Comparison of ENCODE assay signal across 9 mouse cellular contexts in the genomic region with DNA sequence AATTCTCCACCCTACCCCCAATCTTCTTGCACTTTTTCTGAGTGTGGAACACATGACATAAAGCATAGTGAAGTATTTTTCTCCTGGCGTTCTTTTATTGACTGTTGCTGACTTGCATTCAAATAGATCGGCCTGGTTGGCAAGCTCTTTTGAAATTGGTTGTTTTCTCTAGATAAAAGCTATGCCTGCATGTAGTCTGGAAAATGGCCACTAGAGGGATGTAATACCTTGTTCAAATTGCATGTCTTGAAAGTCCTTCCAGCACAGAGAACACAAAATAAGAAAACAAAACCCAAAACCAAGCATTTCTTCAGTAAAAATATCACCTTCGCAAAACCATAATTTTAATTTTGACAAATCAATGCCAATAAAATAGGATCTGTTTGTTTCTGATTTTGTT.
DNase-seq lines count a peak whose midpoint lies in the region; ATAC-seq and TF ChIP-seq lines count a peak whose summit lies in the region.
"Had no signal": no experiment of that assay in that cellular context is flagged by ENCODE, and none has a peak within 500 bp of the region (broad histone marks: within the 10 kb centered on the region; RNA-seq: fewer than 3 reads in every experiment).

No protein-coding gene starts in this region.

- H3K27ac ChIP-seq in kidney, adult 2 months (ENCODE audit: insufficient read depth, low read depth, low read length): no peak overlapping the region
- no peak overlapping the region for H3K27ac ChIP-seq in kidney, embryonic 15.5 days
- no peak overlapping the region for H3K27ac ChIP-seq in CH12.LX (ENCODE audit: insufficient read depth, low read depth)
- H3K27ac ChIP-seq in intestine, embryonic 15.5 days: no peak overlapping the region
- H3K27ac ChIP-seq: liver, embryonic 13.5 days had no signal

- ATAC-seq in kidney, embryonic 15.5 days (replicated peaks; ENCODE audit: low FRiP score): no peak; the same call in 1 of the 2 replicates
- ATAC-seq in intestine, embryonic 15.5 days: no peak

- no peak overlapping the region for H3K4me2 ChIP-seq in kidney, embryonic 15.5 days
- H3K4me2 ChIP-seq in CH12.LX (ENCODE audit: insufficient read depth, low read depth, poor library complexity, severe bottlenecking): no peak overlapping the region
- H3K4me2 ChIP-seq in intestine, embryonic 15.5 days (replicated peaks): no peak overlapping the region
- H3K4me2 ChIP-seq: liver, embryonic 13.5 days had no signal

- H3K9ac ChIP-seq in kidney, embryonic 15.5 days: no peak overlapping the region
- H3K9ac ChIP-seq in CH12.LX (ENCODE audit: insufficient read depth, low read depth): no peak overlapping the region
- no peak overlapping the region for H3K9ac ChIP-seq in intestine, embryonic 15.5 days
- H3K9ac ChIP-seq: liver, embryonic 13.5 days had no signal

- DNase-seq in kidney, adult 2 months: peak; percentile 66
- peak; percentile 42 for DNase-seq in CH12.LX (ENCODE audit: extremely low read depth)
- DNase-seq in NIH3T3 (ENCODE audit: low read depth): peak; percentile 88
- peak; percentile 62 for DNase-seq in embryo, embryonic 9.5 days (ENCODE audit: extremely low spot score)
- peak; percentile 43 for DNase-seq in lung, postnatal 14 days
- DNase-seq in natural killer cell, adult 2 months (ENCODE audit: low spot score in 2 of 2): no peak
- DNase-seq: liver, embryonic 13.5 days had no signal

- H3K4me1 ChIP-seq in kidney, adult 2 months (ENCODE audit: control insufficient read depth, insufficient read depth, low read length): no peaks in the 10 kb centered on the region
- no peaks in the 10 kb centered on the region for H3K4me1 ChIP-seq in kidney, embryonic 15.5 days
- H3K4me1 ChIP-seq in CH12.LX (ENCODE audit: control insufficient read depth in 1 of 2, insufficient read depth in 2 of 2): no peaks in the 10 kb centered on the region
- no peaks in the 10 kb centered on the region for H3K4me1 ChIP-seq in intestine, embryonic 15.5 days (replicated peaks)
- H3K4me1 ChIP-seq: liver, embryonic 13.5 days had no signal

- TF ChIP-seq CTCF in kidney, adult 2 months (conservative IDR thresholded peaks at IDR 0.05; ENCODE audit: insufficient read depth, insufficient read length, low read depth, low read length): no peak
- peak; percentile 33 to 62; a peak in 3 of 4 replicates for TF ChIP-seq CTCF in CH12.LX (conservative IDR thresholded peaks at IDR 0.05 in 1 of 2, IDR thresholded peaks at IDR 0.05 in 1 of 2; ENCODE audit: low read depth in 2 of 2, low read length in 2 of 2)

- H3K4me3 ChIP-seq in kidney, adult 2 months (ENCODE audit: insufficient read depth, low read depth, low read length): no peak overlapping the region
- no peak overlapping the region for H3K4me3 ChIP-seq in kidney, embryonic 15.5 days (replicated peaks)
- no peak overlapping the region for H3K4me3 ChIP-seq in CH12.LX (replicated peaks in 1 of 3; ENCODE audit: low read depth in 2 of 3, low read length in 2 of 3, poor library complexity in 1 of 3)
- no peak overlapping the region for H3K4me3 ChIP-seq in intestine, embryonic 15.5 days (replicated peaks)
- H3K4me3 ChIP-seq: liver, embryonic 13.5 days had no signal

- in situ Hi-C loops in CH12.LX (cut with MboI; ENCODE audit: low pct_ligation_motif_present, low pct_unique_long_range_greater_than_20kb, low sequenced_read_pairs): loop anchor here (25.0 kb wide), 1 partner anchor 650 kb away; no protein-coding TSS in a partner anchor

- 36% methylated on average over 3 of the region's 3 CpGs for WGBS in kidney, adult 2 months
- 47% methylated on average over 3 of the region's 3 CpGs for WGBS in kidney, embryonic 15.5 days
- WGBS in intestine, embryonic 15.5 days: 41% methylated on average over 3 of the region's 3 CpGs

- TF ChIP-seq RAD21 in CH12.LX (IDR thresholded peaks at IDR 0.05; ENCODE audit: low read depth, low read length): peak; percentile 51

- TF ChIP-seq POLR2A in kidney, adult 2 months (IDR thresholded peaks at IDR 0.05; ENCODE audit: low read depth, low read length): no peak
- TF ChIP-seq POLR2A in CH12.LX (IDR thresholded peaks at IDR 0.05; ENCODE audit: low read depth, low read length): no peak

- H3K9me3 ChIP-seq in kidney, embryonic 15.5 days (replicated peaks): no peaks in the 10 kb centered on the region
- no peaks in the 10 kb centered on the region for H3K9me3 ChIP-seq in CH12.LX (replicated peaks; ENCODE audit: low read length)
- H3K9me3 ChIP-seq in intestine, embryonic 15.5 days: no peaks in the 10 kb centered on the region
- H3K9me3 ChIP-seq: liver, embryonic 13.5 days had no signal

- no peaks in the 10 kb centered on the region for H3K79me2 ChIP-seq in CH12.LX (replicated peaks; ENCODE audit: control insufficient read depth, extremely low read depth, insufficient read depth, poor library complexity, severe bottlenecking)

- TF ChIP-seq EP300 in CH12.LX (IDR thresholded peaks at IDR 0.05; ENCODE audit: low read length): no peak

- dilution Hi-C loops in CH12.LX (cut with MboI; ENCODE audit: extremely low pct_ligation_motif_present, extremely low pct_unique_long_range_greater_than_20kb, low sequenced_read_pairs): no loop called here

- no peaks in the 10 kb centered on the region for H3K27me3 ChIP-seq in kidney, adult 2 months (replicated peaks; ENCODE audit: control insufficient read depth, insufficient read depth, low read length)
- no peaks in the 10 kb centered on the region for H3K27me3 ChIP-seq in kidney, embryonic 15.5 days
- H3K27me3 ChIP-seq in CH12.LX (replicated peaks): no peaks in the 10 kb centered on the region
- H3K27me3 ChIP-seq in intestine, embryonic 15.5 days (replicated peaks): no peaks in the 10 kb centered on the region
- H3K27me3 ChIP-seq: liver, embryonic 13.5 days had no signal

- peaks cover 1% of the 10 kb centered on the region; the same call in 1 of the 2 replicates for H3K36me3 ChIP-seq in kidney, adult 2 months (ENCODE audit: control insufficient read depth, insufficient read depth, low read length)
- no peaks in the 10 kb centered on the region for H3K36me3 ChIP-seq in kidney, embryonic 15.5 days
- H3K36me3 ChIP-seq in CH12.LX (replicated peaks in 1 of 2; ENCODE audit: control insufficient read depth in 1 of 2, insufficient read depth in 1 of 2, low read length in 1 of 2): no peaks in the 10 kb centered on the region
- H3K36me3 ChIP-seq in intestine, embryonic 15.5 days: no peaks in the 10 kb centered on the region
- H3K36me3 ChIP-seq: liver, embryonic 13.5 days had no signal

TF ChIP-seq in CH12.LX, 34 proteins besides CTCF, POLR2A, EP300 and RAD21:
- TF ChIP-seq MAX (IDR thresholded peaks at IDR 0.05; ENCODE audit: low read length): no peak
- TF ChIP-seq SMC3 (IDR thresholded peaks at IDR 0.05; ENCODE audit: low read depth, low read length): peak; percentile 49

Comparison
In these comparisons a context has a peak if more than half of its experiments do, and no peak if none do; other contexts are left out.
1. DNase-seq: peak in kidney, adult 2 months (single experiment), CH12.LX (single experiment), NIH3T3 (single experiment), embryo, embryonic 9.5 days (single experiment) and lung, postnatal 14 days (single experiment); none in natural killer cell, adult 2 months (0 of 2).